9 mouse cellular contexts compared by ENCODE assay signal in the genomic region with DNA sequence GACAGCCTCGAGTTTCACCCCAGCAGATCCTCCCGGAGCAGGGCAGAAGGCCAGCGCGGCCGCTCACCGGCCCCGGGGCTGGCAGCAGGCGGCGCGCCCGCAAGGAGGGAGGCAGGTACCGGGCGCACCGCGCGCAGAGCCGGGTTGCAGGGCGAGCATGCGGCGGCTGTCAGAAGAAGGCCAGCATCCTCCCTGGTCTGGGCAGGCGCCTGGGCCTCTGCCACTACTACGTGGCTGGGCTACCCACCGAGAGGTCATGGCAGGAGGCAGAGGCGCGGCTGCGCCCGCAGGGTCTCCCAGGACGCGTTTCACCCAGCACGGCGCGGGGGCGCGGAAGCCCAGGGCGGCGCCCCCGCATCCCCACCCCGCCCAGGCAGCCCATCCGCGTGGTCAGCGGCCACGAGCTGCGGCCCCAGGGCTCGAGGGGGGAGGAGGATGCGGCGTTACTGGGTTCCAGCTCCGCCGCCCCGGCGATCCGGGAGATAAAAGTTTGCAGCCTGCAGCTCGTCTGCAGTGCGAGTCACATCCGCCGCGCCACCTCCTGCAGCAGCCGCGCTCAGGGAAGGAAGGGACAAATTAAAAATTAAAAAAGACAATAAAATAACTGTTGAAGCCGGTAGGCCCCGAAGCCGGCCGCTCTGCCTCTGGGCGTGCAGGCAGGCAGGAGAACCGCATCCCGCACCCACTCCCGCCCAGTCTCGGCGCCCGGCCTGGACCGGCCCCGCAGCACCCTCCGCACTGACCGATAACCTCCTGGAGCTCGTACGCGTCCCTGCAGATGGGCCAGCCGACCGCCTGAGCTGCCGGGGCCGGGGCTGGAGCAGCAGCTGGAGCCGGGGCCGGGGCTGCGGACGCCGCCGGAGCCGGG. TPM values are rescaled to one million over a fixed set of nuclear protein-coding genes. Genes with fewer than 3 reads are reported as not detected.
DNase-seq lines count a peak whose midpoint lies in the region; ATAC-seq lines count a peak whose summit lies in the region.
"Had no signal": no experiment of that assay in that cellular context is flagged by ENCODE, and none has a peak within 500 bp of the region (broad histone marks: within the 10 kb centered on the region; RNA-seq: fewer than 3 reads in every experiment).

No protein-coding gene starts in this region.

- H3K27me3 ChIP-seq in hindbrain, embryonic 15.5 days: 0 out of 2 replicates have a peak, but pooled peaks cover 7% of the 10 kb centered on the region

- H3K27ac ChIP-seq in hindbrain, embryonic 15.5 days (replicated peaks): peak overlapping the region; percentile 89
- H3K27ac ChIP-seq: macrophage had no signal

- peak; percentile 77 to 82 for DNase-seq in cerebellum, postnatal 36 days
- peak; percentile 5 to 38 for DNase-seq in gastrocnemius, adult 8-10 months (ENCODE audit: low spot score in 2 of 2)
- DNase-seq in left cerebral cortex, adult 11 months (ENCODE audit: low spot score): peak; percentile 35
- DNase-seq in lung, postnatal 14 days: peak; percentile 47
- DNase-seq in ovary, postnatal 36 days (ENCODE audit: low spot score): peak; percentile 71
- DNase-seq in urinary bladder, postnatal 14 days (ENCODE audit: low spot score): peak; percentile 62

- peak; percentile 62 for ATAC-seq in activated CD4-positive, CD25-positive, alpha-beta regulatory T cell, adult 4 months
- peak; percentile 84 for ATAC-seq in hindbrain, embryonic 15.5 days (ENCODE audit: low FRiP score, low read depth)

- H3K4me2 ChIP-seq in hindbrain, embryonic 15.5 days: peak overlapping the region; percentile 82

- H3K36me3 ChIP-seq in hindbrain, embryonic 15.5 days: no peaks in the 10 kb centered on the region

- H3K4me3 ChIP-seq in hindbrain, embryonic 15.5 days: peak overlapping the region; percentile 72

- H3K4me1 ChIP-seq in hindbrain, embryonic 15.5 days (replicated peaks): peaks cover 31% of the 10 kb centered on the region

- under 1% methylated on average over 83 of the region's 87 CpGs for WGBS in hindbrain, embryonic 15.5 days

- no peaks in the 10 kb centered on the region for H3K9me3 ChIP-seq in hindbrain, embryonic 15.5 days

- H3K9ac ChIP-seq in hindbrain, embryonic 15.5 days: peak overlapping the region; percentile 73

RNA-seq across cellular contexts. Expression of a gene that starts 0.9 kb away (rescaled TPM):
- polyA plus RNA-seq in activated CD4-positive, CD25-positive, alpha-beta regulatory T cell, adult 4 months (2017; shearing (Covaris generic)): 10 to 100 TPM; 14.6 to 15.9 TPM
- 1 to 10 TPM; 1.3 to 2.4 (median 2.1) TPM for total RNA-seq in gastrocnemius, adult 8-10 months (2022)
- 33.6 and 34.3 TPM in 2 replicates for polyA plus RNA-seq in hindbrain, embryonic 15.5 days (2015; fragmentation: Nextera tagmentation; extraction: Ambion mirVana)

Comparison
In these comparisons a context has a peak if more than half of its experiments do, and no peak if none do; other contexts are left out.
1. Peak in every context shown above with its lines: DNase-seq, ATAC-seq, H3K4me3 ChIP-seq and H3K27ac ChIP-seq.
2. DNase-seq: peak in every context shown above with its lines; median percentile 80 in cerebellum, postnatal 36 days; 71 in ovary, postnatal 36 days; 62 in urinary bladder, postnatal 14 days; 47 in lung, postnatal 14 days; 35 in left cerebral cortex, adult 11 months; 22 in gastrocnemius, adult 8-10 months.